Mouse (Mus musculus): ENCODE results near the gene Hspa1b. TPM values are rescaled to one million over a fixed set of nuclear protein-coding genes. Genes with fewer than 3 reads are reported as not detected.
"Not testable (repeated sequence)": the region's sequence is repeated elsewhere in the genome, so short reads cannot be mapped to it uniquely, and the experiment has no call there.

The Hspa1b gene
- polyA plus RNA-seq, 1 experiment from 2014 or later, result 0.56 TPM

DNA sequence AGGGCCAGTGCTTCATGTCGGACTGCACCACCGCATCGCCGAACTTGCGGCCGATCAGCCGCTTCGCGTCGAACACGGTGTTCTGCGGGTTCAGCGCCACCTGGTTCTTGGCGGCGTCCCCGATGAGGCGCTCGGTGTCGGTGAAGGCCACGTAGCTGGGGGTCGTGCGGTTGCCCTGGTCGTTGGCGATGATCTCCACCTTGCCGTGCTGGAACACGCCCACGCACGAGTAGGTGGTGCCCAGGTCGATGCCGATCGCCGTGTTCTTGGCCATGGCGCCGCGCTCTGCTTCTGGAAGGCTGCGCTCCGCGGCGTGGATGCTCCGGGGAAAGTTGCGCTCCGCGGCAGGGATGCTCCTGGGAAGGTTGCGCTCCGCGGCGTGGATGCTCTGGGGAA is 306 bp downstream of the Hspa1b start:
- Histone ChIP-seq H3K4me2 (replicated peaks) (peak overlapping the region; percentile 78), H3K9ac (peak overlapping the region; percentile 34; the same call in 1 of the 2 replicates), H3K27me3 (ENCODE audit: control insufficient read depth, insufficient read depth, low read length) (peaks cover 42% of the 10 kb centered on the region), H3K4me3 (replicated peaks; ENCODE audit: low read length) (peak overlapping the region; percentile 36)
- H3K9me3 ChIP-seq (ENCODE audit: control insufficient read depth, low read length); H3K36me3 ChIP-seq (replicated peaks; ENCODE audit: control insufficient read depth, insufficient read depth); H3K4me1 ChIP-seq (replicated peaks; ENCODE audit: control insufficient read depth, insufficient read depth, low read length); H3K27ac ChIP-seq; DNase-seq (ENCODE audit: low spot score): not testable (repeated sequence)
- 1% methylated on average over 21 of the region's 47 CpGs for WGBS
- ATAC-seq (ENCODE audit: low FRiP score), result peak; percentile 43

GRCm38 (mm10) chr17:34957966-34958365 is 1.1 kb downstream of the Hspa1b start:
- ATAC-seq (ENCODE audit: low FRiP score); DNase-seq (ENCODE audit: low spot score); H3K4me2 ChIP-seq (replicated peaks); H3K9me3 ChIP-seq (ENCODE audit: control insufficient read depth, low read length); H3K27ac ChIP-seq; H3K4me3 ChIP-seq (replicated peaks; ENCODE audit: low read length); H3K9ac ChIP-seq; H3K36me3 ChIP-seq (replicated peaks; ENCODE audit: control insufficient read depth, insufficient read depth); H3K4me1 ChIP-seq (replicated peaks; ENCODE audit: control insufficient read depth, insufficient read depth, low read length): not testable (repeated sequence)
- H3K27me3 ChIP-seq (ENCODE audit: control insufficient read depth, insufficient read depth, low read length), result peaks cover 39% of the 10 kb centered on the region
- 36% methylated on average over 23 of the region's 40 CpGs for WGBS

DNA sequence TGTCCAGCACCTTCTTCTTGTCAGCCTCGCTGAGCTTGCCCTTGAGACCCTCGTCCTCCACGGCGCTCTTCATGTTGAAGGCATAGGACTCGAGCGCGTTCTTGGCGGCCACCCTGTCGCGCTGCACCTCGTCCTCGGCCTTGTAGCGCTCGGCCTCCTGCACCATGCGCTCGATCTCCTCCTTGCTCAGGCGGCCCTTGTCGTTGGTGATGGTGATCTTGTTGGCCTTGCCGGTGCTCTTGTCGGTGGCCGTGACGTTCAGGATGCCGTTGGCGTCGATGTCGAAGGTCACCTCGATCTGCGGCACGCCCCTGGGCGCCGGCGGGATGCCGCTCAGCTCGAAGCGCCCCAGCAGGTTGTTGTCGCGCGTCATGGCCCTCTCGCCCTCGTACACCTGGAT is 1.7 kb downstream of the Hspa1b start:
- not testable (repeated sequence) for H3K36me3 ChIP-seq (replicated peaks; ENCODE audit: control insufficient read depth, insufficient read depth); ATAC-seq (ENCODE audit: low FRiP score); H3K4me3 ChIP-seq (replicated peaks; ENCODE audit: low read length); H3K4me1 ChIP-seq (replicated peaks; ENCODE audit: control insufficient read depth, insufficient read depth, low read length); H3K27ac ChIP-seq; H3K9me3 ChIP-seq (ENCODE audit: control insufficient read depth, low read length); DNase-seq (ENCODE audit: low spot score); H3K4me2 ChIP-seq (replicated peaks); H3K9ac ChIP-seq
- H3K27me3 ChIP-seq (ENCODE audit: control insufficient read depth, insufficient read depth, low read length), result peaks cover 34% of the 10 kb centered on the region
- 13% methylated on average over 35 of the region's 40 CpGs for WGBS

GRCm38 (mm10) chr17:34956340-34956739 is 2.7 kb downstream of the Hspa1b start:
- Histone ChIP-seq H3K27ac (no peak overlapping the region), H3K9ac (no peak overlapping the region), H3K4me2 (replicated peaks) (no peak overlapping the region), H3K4me3 (replicated peaks; ENCODE audit: low read length) (no peak overlapping the region), H3K9me3 (ENCODE audit: control insufficient read depth, low read length) (no peaks in the 10 kb centered on the region), H3K4me1 (replicated peaks; ENCODE audit: control insufficient read depth, insufficient read depth, low read length) (0 out of 2 replicates have a peak, but pooled peaks cover 7% of the 10 kb centered on the region), H3K27me3 (ENCODE audit: control insufficient read depth, insufficient read depth, low read length) (peaks cover 27% of the 10 kb centered on the region), H3K36me3 (replicated peaks; ENCODE audit: control insufficient read depth, insufficient read depth) (peaks cover under 1% of the 10 kb centered on the region; the same call in 1 of the 2 replicates)
- 38% methylated on average over 1 of the region's 1 CpGs for WGBS
- ATAC-seq (ENCODE audit: low FRiP score) (no peak), DNase-seq (ENCODE audit: low spot score) (peak; percentile 51)

DNA sequence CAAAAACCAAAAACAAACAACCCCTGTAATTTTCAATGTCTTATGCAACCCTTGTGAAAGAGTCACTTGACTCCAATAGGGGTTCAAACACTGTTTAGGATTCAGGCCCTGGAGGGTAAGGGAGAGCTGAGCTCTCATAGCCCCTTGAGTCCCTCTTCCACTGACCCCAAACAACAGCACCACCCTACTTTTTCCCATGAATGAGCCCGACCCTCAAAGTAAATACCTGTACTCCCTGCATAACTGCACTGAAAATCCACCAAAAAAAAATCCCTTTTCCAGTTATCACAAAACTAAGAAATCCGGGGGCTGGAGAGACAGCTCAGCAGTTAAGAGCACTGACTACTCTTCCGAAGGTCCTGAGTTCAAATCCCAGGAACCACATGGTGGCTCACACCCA is 3.2 kb downstream of the Hspa1b start:
- Histone ChIP-seq H3K4me1 (replicated peaks; ENCODE audit: control insufficient read depth, insufficient read depth, low read length) (peaks cover 11% of the 10 kb centered on the region), H3K36me3 (replicated peaks; ENCODE audit: control insufficient read depth, insufficient read depth) (peaks cover 5% of the 10 kb centered on the region), H3K4me3 (replicated peaks; ENCODE audit: low read length) (no peak overlapping the region), H3K9me3 (ENCODE audit: control insufficient read depth, low read length) (no peaks in the 10 kb centered on the region), H3K27ac (no peak overlapping the region), H3K9ac (no peak overlapping the region), H3K27me3 (ENCODE audit: control insufficient read depth, insufficient read depth, low read length) (peaks cover 25% of the 10 kb centered on the region), H3K4me2 (replicated peaks) (no peak overlapping the region)
- DNase-seq (ENCODE audit: low spot score), result no peak
- 84% methylated on average over 3 of the region's 3 CpGs for WGBS
- no peak for ATAC-seq (ENCODE audit: low FRiP score)

DNA sequence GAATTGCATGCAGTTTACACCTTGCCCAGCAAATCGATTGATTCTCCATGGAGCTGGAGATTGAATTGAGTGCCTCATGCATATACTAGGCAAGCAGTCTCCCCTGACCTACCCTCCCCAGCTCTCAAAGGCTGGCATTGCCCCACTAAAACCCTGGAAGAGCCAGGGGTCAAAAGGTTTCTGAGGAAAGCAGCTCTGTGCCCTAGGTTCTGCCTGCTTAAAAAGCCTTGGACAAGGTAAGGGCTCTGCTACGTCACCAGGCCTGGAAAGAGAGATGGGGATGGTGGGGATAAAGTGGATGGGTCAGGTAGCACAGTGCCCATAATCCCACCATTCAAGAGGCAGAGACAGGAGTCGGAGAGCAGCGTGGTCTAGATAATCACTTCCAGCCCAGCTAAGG is 4.2 kb downstream of the Hspa1b start:
- Histone ChIP-seq H3K9ac (no peak overlapping the region), H3K27me3 (ENCODE audit: control insufficient read depth, insufficient read depth, low read length) (peaks cover 17% of the 10 kb centered on the region), H3K4me3 (replicated peaks; ENCODE audit: low read length) (no peak overlapping the region), H3K27ac (no peak overlapping the region), H3K9me3 (ENCODE audit: control insufficient read depth, low read length) (no peaks in the 10 kb centered on the region), H3K36me3 (replicated peaks; ENCODE audit: control insufficient read depth, insufficient read depth) (peaks cover 16% of the 10 kb centered on the region), H3K4me2 (replicated peaks) (no peak overlapping the region), H3K4me1 (replicated peaks; ENCODE audit: control insufficient read depth, insufficient read depth, low read length) (peaks cover 21% of the 10 kb centered on the region)
- ATAC-seq (ENCODE audit: low FRiP score) (no peak), DNase-seq (ENCODE audit: low spot score) (no peak)
- WGBS, result 86% methylated on average over 4 of the region's 4 CpGs

- Histone ChIP-seq H3K27me3 (ENCODE audit: control insufficient read depth, insufficient read depth, low read length) (peaks cover 11% of the 10 kb centered on the region), H3K27ac (no peak overlapping the region), H3K4me1 (replicated peaks; ENCODE audit: control insufficient read depth, insufficient read depth, low read length) (peaks cover 15% of the 10 kb centered on the region), H3K4me3 (replicated peaks; ENCODE audit: low read length) (no peak overlapping the region), H3K9me3 (ENCODE audit: control insufficient read depth, low read length) (no peaks in the 10 kb centered on the region), H3K36me3 (replicated peaks; ENCODE audit: control insufficient read depth, insufficient read depth) (peaks cover 23% of the 10 kb centered on the region), H3K4me2 (replicated peaks) (no peak overlapping the region), H3K9ac (no peak overlapping the region)
- 92% methylated on average over 4 of the region's 4 CpGs for WGBS
- DNase-seq (ENCODE audit: low spot score) (no peak), ATAC-seq (ENCODE audit: low FRiP score) (no peak)
These were observed 5.1 kb downstream of the Hspa1b start for GRCm38 (mm10) chr17:34953904-34954303.

- Histone ChIP-seq H3K9ac (no peak overlapping the region), H3K4me2 (replicated peaks) (0 out of 2 replicates have a peak overlapping the region, but pooled peaks have one; percentile 83), H3K27me3 (ENCODE audit: control insufficient read depth, insufficient read depth, low read length) (peaks cover 11% of the 10 kb centered on the region), H3K36me3 (replicated peaks; ENCODE audit: control insufficient read depth, insufficient read depth) (peaks cover 29% of the 10 kb centered on the region), H3K4me3 (replicated peaks; ENCODE audit: low read length) (no peak overlapping the region; the same call in 1 of the 2 replicates), H3K4me1 (replicated peaks; ENCODE audit: control insufficient read depth, insufficient read depth, low read length) (peaks cover 15% of the 10 kb centered on the region), H3K9me3 (ENCODE audit: control insufficient read depth, low read length) (no peaks in the 10 kb centered on the region), H3K27ac (peak overlapping the region; percentile 86; the same call in 1 of the 2 replicates)
- no peak for DNase-seq (ENCODE audit: low spot score)
- WGBS, result 89% methylated on average over 3 of the region's 3 CpGs
- ATAC-seq (ENCODE audit: low FRiP score), result no peak
These were observed 5.8 kb downstream of the Hspa1b start for GRCm38 (mm10) chr17:34953258-34953657.

DNA sequence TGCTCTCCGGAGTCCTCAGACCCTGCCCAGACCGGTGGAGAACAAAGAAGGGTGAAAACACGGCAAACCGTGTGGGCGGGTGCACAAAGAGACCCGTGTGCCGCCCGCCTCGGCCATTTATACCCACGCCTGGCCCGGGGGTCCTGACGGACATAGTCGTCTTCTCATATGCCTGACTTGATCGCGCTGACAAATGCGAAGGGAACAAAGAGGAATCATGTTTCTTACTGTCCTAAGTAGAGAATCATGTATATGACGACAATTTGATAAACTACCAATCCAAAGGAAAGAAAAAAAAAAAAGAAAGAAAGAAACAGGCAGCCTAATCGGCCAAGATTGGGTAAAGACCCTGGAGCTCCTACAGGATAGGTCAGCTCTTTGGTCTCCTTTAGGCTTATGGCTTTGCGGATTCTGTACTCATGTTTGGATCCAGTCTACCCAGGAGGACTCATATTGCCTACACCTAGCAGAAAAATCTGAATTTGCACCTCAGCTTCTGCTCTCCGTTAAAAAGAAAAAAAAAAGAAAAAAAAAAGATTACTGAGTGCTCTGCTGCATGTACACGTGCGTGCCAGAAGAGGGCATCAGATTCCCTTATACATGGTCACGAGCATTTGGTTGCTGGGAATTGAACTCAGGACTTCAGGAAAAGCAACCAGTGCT is 6.5 kb downstream of the Hspa1b start:
- Histone ChIP-seq H3K27ac (peak overlapping the region; percentile 86), H3K4me1 (replicated peaks; ENCODE audit: control insufficient read depth, insufficient read depth, low read length) (peaks cover 15% of the 10 kb centered on the region), H3K27me3 (ENCODE audit: control insufficient read depth, insufficient read depth, low read length) (peaks cover 11% of the 10 kb centered on the region), H3K36me3 (replicated peaks; ENCODE audit: control insufficient read depth, insufficient read depth) (peaks cover 29% of the 10 kb centered on the region), H3K9ac (peak overlapping the region; percentile 98), H3K4me3 (replicated peaks; ENCODE audit: low read length) (peak overlapping the region; percentile 74), H3K9me3 (ENCODE audit: control insufficient read depth, low read length) (no peaks in the 10 kb centered on the region), H3K4me2 (replicated peaks) (peak overlapping the region; percentile 83)
- ATAC-seq (ENCODE audit: low FRiP score) (peak; percentile 86), DNase-seq (ENCODE audit: low spot score) (peak; percentile 90)
- 1% methylated on average over 23 of the region's 23 CpGs for WGBS

All from hindbrain, embryonic 14.5 days (tissue).